Mouse (Mus musculus): ENCODE data around the gene Pak1. TPM values are rescaled to one million over a fixed set of nuclear protein-coding genes. Genes with fewer than 3 reads are reported as not detected.

Pak1 gene
- polyA plus RNA-seq, 1 experiment, result 39.1 TPM

- H3ac ChIP-seq (ENCODE audit: control insufficient read depth, insufficient read length, low read depth), result no peak overlapping the region
- no peaks in the 10 kb centered on the region for H3K27me3 ChIP-seq (ENCODE audit: control insufficient read depth, insufficient read depth, insufficient read length)
These were observed 14.8 kb downstream of the Pak1 start for GRCm38 (mm10) chr7:97803116-97803515.

GRCm38 (mm10) chr7:97804245-97805066 lies 16.1 kb downstream of the Pak1 start:
- Histone ChIP-seq H3K27me3 (ENCODE audit: control insufficient read depth, insufficient read depth, insufficient read length) (no peaks in the 10 kb centered on the region), H3K36me3 (ENCODE audit: control insufficient read depth, insufficient read depth) (no peaks in the 10 kb centered on the region), H3K79me2 (ENCODE audit: control insufficient read depth, insufficient read depth) (peaks cover 99% of the 10 kb centered on the region), H3ac (ENCODE audit: control insufficient read depth, insufficient read length, low read depth) (no peak overlapping the region), H3K4me3 (ENCODE audit: insufficient read depth, poor library complexity, severe bottlenecking) (no peak overlapping the region), H3K79me3 (ENCODE audit: low read depth) (peaks cover 56% of the 10 kb centered on the region)
- TF ChIP-seq FOSL1 (IDR thresholded peaks at IDR 0.05; ENCODE audit: insufficient read depth, low read length, poor library complexity, severe bottlenecking) (no peak), MAX (IDR thresholded peaks at IDR 0.05) (no peak), CTCF (IDR thresholded peaks at IDR 0.05; ENCODE audit: control insufficient read depth, insufficient read depth, insufficient read length) (no peak), MYOD1 (IDR thresholded peaks at IDR 0.05; ENCODE audit: control insufficient read depth, insufficient read length, low read depth) (no peak), USF1 (IDR thresholded peaks at IDR 0.05; ENCODE audit: low read depth) (no peak), CEBPB (IDR thresholded peaks at IDR 0.05; ENCODE audit: low read depth) (no peak), MYOG (IDR thresholded peaks at IDR 0.05; ENCODE audit: control insufficient read depth, extremely low read depth, insufficient read length) (no peak)

More at GRCm38 (mm10) chr7:97803116-97803515, 14.8 kb downstream of the Pak1 start:
- Histone ChIP-seq H3K4me3 (ENCODE audit: insufficient read depth, poor library complexity, severe bottlenecking) (no peak overlapping the region), H3K79me3 (ENCODE audit: low read depth) (peaks cover 55% of the 10 kb centered on the region), H3K79me2 (ENCODE audit: control insufficient read depth, insufficient read depth) (peaks cover 99% of the 10 kb centered on the region), H3K36me3 (ENCODE audit: control insufficient read depth, insufficient read depth) (no peaks in the 10 kb centered on the region)
- TF ChIP-seq FOSL1 (IDR thresholded peaks at IDR 0.05; ENCODE audit: insufficient read depth, low read length, poor library complexity, severe bottlenecking) (no peak), MAX (IDR thresholded peaks at IDR 0.05) (no peak), CTCF (IDR thresholded peaks at IDR 0.05; ENCODE audit: control insufficient read depth, insufficient read depth, insufficient read length) (no peak), MYOD1 (IDR thresholded peaks at IDR 0.05; ENCODE audit: control insufficient read depth, insufficient read length, low read depth) (no peak), CEBPB (IDR thresholded peaks at IDR 0.05; ENCODE audit: low read depth) (no peak), MYOG (IDR thresholded peaks at IDR 0.05; ENCODE audit: control insufficient read depth, extremely low read depth, insufficient read length) (no peak), USF1 (IDR thresholded peaks at IDR 0.05; ENCODE audit: low read depth) (no peak)

- H3K79me3 ChIP-seq (ENCODE audit: low read depth), result peaks cover 55% of the 10 kb centered on the region
- H3K27me3 ChIP-seq (ENCODE audit: control insufficient read depth, insufficient read depth, insufficient read length), result no peaks in the 10 kb centered on the region
- H3ac ChIP-seq (ENCODE audit: control insufficient read depth, insufficient read length, low read depth), result no peak overlapping the region
- peaks cover 97% of the 10 kb centered on the region for H3K79me2 ChIP-seq (ENCODE audit: control insufficient read depth, insufficient read depth)
- H3K36me3 ChIP-seq (ENCODE audit: control insufficient read depth, insufficient read depth), result no peaks in the 10 kb centered on the region
- no peak for TF ChIP-seq MYOG (IDR thresholded peaks at IDR 0.05; ENCODE audit: control insufficient read depth, extremely low read depth, insufficient read length)
- no peak for TF ChIP-seq FOSL1 (IDR thresholded peaks at IDR 0.05; ENCODE audit: insufficient read depth, low read length, poor library complexity, severe bottlenecking)
- TF ChIP-seq MYOD1 (IDR thresholded peaks at IDR 0.05; ENCODE audit: control insufficient read depth, insufficient read length, low read depth), result no peak
- no peak for TF ChIP-seq CTCF (IDR thresholded peaks at IDR 0.05; ENCODE audit: control insufficient read depth, insufficient read depth, insufficient read length)
- no peak for TF ChIP-seq CEBPB (IDR thresholded peaks at IDR 0.05; ENCODE audit: low read depth)
- no peak for TF ChIP-seq MAX (IDR thresholded peaks at IDR 0.05)
- no peak for TF ChIP-seq USF1 (IDR thresholded peaks at IDR 0.05; ENCODE audit: low read depth)
- H3K4me3 ChIP-seq (ENCODE audit: insufficient read depth, poor library complexity, severe bottlenecking), result no peak overlapping the region
These were observed 16.7 kb downstream of the Pak1 start for GRCm38 (mm10) chr7:97805067-97805365.

GRCm38 (mm10) chr7:97809307-97809706 lies 21.0 kb downstream of the Pak1 start:
- no peak overlapping the region for H3K4me3 ChIP-seq (ENCODE audit: insufficient read depth, poor library complexity, severe bottlenecking)
- H3K36me3 ChIP-seq (ENCODE audit: control insufficient read depth, insufficient read depth), result no peaks in the 10 kb centered on the region
- no peak for TF ChIP-seq CTCF (IDR thresholded peaks at IDR 0.05; ENCODE audit: control insufficient read depth, insufficient read depth, insufficient read length)
- no peak for TF ChIP-seq MAX (IDR thresholded peaks at IDR 0.05)
- TF ChIP-seq FOSL1 (IDR thresholded peaks at IDR 0.05; ENCODE audit: insufficient read depth, low read length, poor library complexity, severe bottlenecking), result no peak
- TF ChIP-seq CEBPB (IDR thresholded peaks at IDR 0.05; ENCODE audit: low read depth), result no peak
- TF ChIP-seq MYOD1 (IDR thresholded peaks at IDR 0.05; ENCODE audit: control insufficient read depth, insufficient read length, low read depth), result no peak
- TF ChIP-seq MYOG (IDR thresholded peaks at IDR 0.05; ENCODE audit: control insufficient read depth, extremely low read depth, insufficient read length), result no peak
- no peak for TF ChIP-seq USF1 (IDR thresholded peaks at IDR 0.05; ENCODE audit: low read depth)
- no peaks in the 10 kb centered on the region for H3K27me3 ChIP-seq (ENCODE audit: control insufficient read depth, insufficient read depth, insufficient read length)
- H3K79me3 ChIP-seq (ENCODE audit: low read depth), result peaks cover 56% of the 10 kb centered on the region
- H3ac ChIP-seq (ENCODE audit: control insufficient read depth, insufficient read length, low read depth), result no peak overlapping the region
- H3K79me2 ChIP-seq (ENCODE audit: control insufficient read depth, insufficient read depth), result peaks cover 90% of the 10 kb centered on the region

- H3ac ChIP-seq (ENCODE audit: control insufficient read depth, insufficient read length, low read depth), result no peak overlapping the region
- peaks cover 16% of the 10 kb centered on the region for H3K79me3 ChIP-seq (ENCODE audit: low read depth)
- no peaks in the 10 kb centered on the region for H3K36me3 ChIP-seq (ENCODE audit: control insufficient read depth, insufficient read depth)
- H3K4me3 ChIP-seq (ENCODE audit: insufficient read depth, poor library complexity, severe bottlenecking), result no peak overlapping the region
- no peaks in the 10 kb centered on the region for H3K27me3 ChIP-seq (ENCODE audit: control insufficient read depth, insufficient read depth, insufficient read length)
- no peak for TF ChIP-seq CTCF (IDR thresholded peaks at IDR 0.05; ENCODE audit: control insufficient read depth, insufficient read depth, insufficient read length)
- TF ChIP-seq USF1 (IDR thresholded peaks at IDR 0.05; ENCODE audit: low read depth), result no peak
- TF ChIP-seq CEBPB (IDR thresholded peaks at IDR 0.05; ENCODE audit: low read depth), result no peak
- TF ChIP-seq MYOD1 (IDR thresholded peaks at IDR 0.05; ENCODE audit: control insufficient read depth, insufficient read length, low read depth), result no peak
- no peak for TF ChIP-seq FOSL1 (IDR thresholded peaks at IDR 0.05; ENCODE audit: insufficient read depth, low read length, poor library complexity, severe bottlenecking)
- no peak for TF ChIP-seq MYOG (IDR thresholded peaks at IDR 0.05; ENCODE audit: control insufficient read depth, extremely low read depth, insufficient read length)
- no peak for TF ChIP-seq MAX (IDR thresholded peaks at IDR 0.05)
- peaks cover 67% of the 10 kb centered on the region for H3K79me2 ChIP-seq (ENCODE audit: control insufficient read depth, insufficient read depth)
These were observed 33.5 kb downstream of the Pak1 start for GRCm38 (mm10) chr7:97821875-97822274.

Measured in C2C12 (cell line).